Mouse (Mus musculus) kidney, adult 2 months (tissue): ENCODE data around the gene Hes6. TPM values are rescaled to one million over a fixed set of nuclear protein-coding genes. Genes with fewer than 3 reads are reported as not detected.
A peak's percentile ranks its signal among the peaks of the same experiment; 100 is the strongest.

Experiments
- DNase-seq: peaks from one replicate; pipeline ENCODE4 v3.0.0; 2021
- H3K27ac ChIP-seq: fragments of 200-500 bp; 2 replicates; pipeline ENCODE4 v1.5.1; 2012; ENCODE audit warnings: low read depth, low read length, control low read depth, inconsistent platforms; ENCODE audit not compliant: insufficient read depth
- H3K27me3 ChIP-seq: fragments of 200-500 bp; replicated peaks from 2 replicates; pipeline ENCODE4 v1.6.1; 2012; ENCODE audit warnings: mild to moderate bottlenecking, moderate library complexity, low read length, inconsistent platforms; ENCODE audit not compliant: control insufficient read depth, insufficient read depth
- H3K36me3 ChIP-seq: fragments of 200-500 bp; 2 replicates; pipeline ENCODE4 v1.6.1; 2012; ENCODE audit warnings: mild to moderate bottlenecking, moderate library complexity, low read length, inconsistent platforms; ENCODE audit not compliant: control insufficient read depth, insufficient read depth
- H3K4me1 ChIP-seq: fragments of 200-500 bp; 2 replicates; pipeline ENCODE4 v1.6.1; 2011; ENCODE audit warnings: low read length; ENCODE audit not compliant: control insufficient read depth, insufficient read depth
- H3K4me3 ChIP-seq: fragments of 200-500 bp; 2 replicates; pipeline ENCODE4 v1.5.1; 2011; ENCODE audit warnings: mild to moderate bottlenecking, low read depth, low read length, control low read depth; ENCODE audit not compliant: insufficient read depth
- CTCF ChIP-seq: fragments of 200-500 bp; conservative IDR thresholded peaks from 2 replicates; pipeline ENCODE4 v1.5.1; 2011; ENCODE audit warnings: low read depth, mild to moderate bottlenecking, control low read depth, low read length, moderate library complexity, mixed read lengths; ENCODE audit not compliant: insufficient read depth, insufficient read length
- POLR2A ChIP-seq: fragments of 200-500 bp; IDR thresholded peaks from one replicate; pipeline ENCODE4 v1.6.1; 2011; ENCODE audit warnings: low read depth, low read length, control low read depth
- WGBS: fragments of 180-500 bp; shearing (Covaris S2); methylation state at CpG from one replicate; pipeline ENCODE4 v1.1.7; 2018; 5-methylcytosine and 5-hydroxymethylcytosine counted together
- polyA plus RNA-seq: library from polyadenylated mRNA; depleted of rRNA; stranded (reverse); fragments of >200 nt; gene quantifications from 2 replicates; pipeline ENCODE4 v1.2.3, GENCODE M21; 2012

Hes6 gene
- polyA plus RNA-seq, 1 experiment: 64.1 TPM

DNA sequence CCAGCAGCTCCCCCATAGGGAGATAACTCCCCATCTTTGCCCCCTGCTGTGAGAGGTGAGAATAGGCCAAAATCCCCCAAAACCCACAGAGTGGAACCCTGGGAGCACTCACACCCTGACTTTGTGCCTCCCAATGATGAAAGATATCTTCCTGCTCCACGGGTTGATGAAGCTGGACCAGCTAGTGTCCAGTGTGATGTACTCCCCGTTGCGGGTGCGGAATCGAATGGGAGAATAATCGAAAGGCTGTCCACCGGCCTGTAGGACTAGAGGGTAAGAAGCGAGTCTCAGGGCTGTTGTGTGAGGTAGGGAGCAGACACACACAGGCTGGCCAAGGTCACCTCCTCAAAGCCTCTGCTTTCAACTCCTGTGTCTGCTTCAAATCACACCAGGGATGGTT, 21.1 kb upstream of the Hes6 start:
- Histone ChIP-seq H3K27ac (peak overlapping the region; percentile 91), H3K4me3 (no peak overlapping the region), H3K4me1 (peaks cover 28% of the 10 kb centered on the region), H3K27me3 (no peaks in the 10 kb centered on the region), H3K36me3 (peaks cover 4% of the 10 kb centered on the region; the same call in 1 of the 2 replicates)
- 97% methylated on average over 8 of the region's 8 CpGs for WGBS
- no peak for DNase-seq
- TF ChIP-seq POLR2A (no peak), CTCF (no peak)

DNA sequence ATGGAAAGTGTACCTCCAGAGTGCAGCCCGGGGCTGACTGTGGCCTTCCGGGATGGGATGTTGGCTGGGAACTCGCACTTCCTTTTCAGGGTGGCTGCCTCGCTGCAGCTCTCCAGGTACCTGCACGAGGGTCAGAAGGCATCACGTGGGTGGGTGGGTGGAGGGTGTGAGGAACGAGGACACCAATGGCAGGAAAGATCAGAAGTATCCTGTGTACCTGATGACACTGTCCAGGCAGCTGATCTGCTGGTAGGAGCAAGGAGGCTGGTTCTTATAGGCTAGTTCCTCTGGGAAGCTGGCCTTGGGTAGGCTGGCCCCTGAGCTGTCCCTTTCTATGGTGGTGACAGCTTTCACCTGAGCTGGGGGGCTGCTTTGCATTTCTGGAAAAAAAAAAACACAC, 16.9 kb upstream of the Hes6 start:
- no peak for DNase-seq
- no peak overlapping the region for H3K4me3 ChIP-seq
- H3K4me1 ChIP-seq: peaks cover 6% of the 10 kb centered on the region
- TF ChIP-seq CTCF: no peak
- no peak for TF ChIP-seq POLR2A
- H3K27me3 ChIP-seq: no peaks in the 10 kb centered on the region
- 78% methylated on average over 7 of the region's 7 CpGs for WGBS
- H3K27ac ChIP-seq: no peak overlapping the region
- peaks cover 6% of the 10 kb centered on the region for H3K36me3 ChIP-seq

DNA sequence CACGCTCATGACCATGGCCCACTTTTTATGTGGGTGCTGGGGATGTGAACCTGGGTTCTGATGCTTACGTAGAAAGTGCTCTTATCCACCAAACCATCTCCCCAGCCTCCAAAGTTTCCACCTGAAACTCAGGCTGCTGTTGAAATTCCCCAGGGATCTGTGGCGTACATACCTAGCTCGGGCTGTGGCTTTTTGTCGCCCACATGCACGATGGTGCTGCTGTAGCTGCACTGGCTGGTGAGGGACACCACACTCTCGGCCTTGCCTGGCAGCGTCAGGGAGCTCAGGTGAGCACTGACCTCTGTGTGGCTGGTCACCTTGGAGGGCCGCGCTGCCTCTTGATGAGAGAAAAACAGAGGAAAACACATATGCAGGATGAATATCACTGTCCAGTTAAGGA, 15.4 kb upstream of the Hes6 start:
- H3K36me3 ChIP-seq: peaks cover 3% of the 10 kb centered on the region
- H3K4me1 ChIP-seq: no peaks in the 10 kb centered on the region
- no peak overlapping the region for H3K4me3 ChIP-seq
- H3K27me3 ChIP-seq: no peaks in the 10 kb centered on the region
- no peak for TF ChIP-seq CTCF
- TF ChIP-seq POLR2A: no peak
- no peak for DNase-seq
- WGBS: 91% methylated on average over 10 of the region's 10 CpGs
- H3K27ac ChIP-seq: no peak overlapping the region

DNA sequence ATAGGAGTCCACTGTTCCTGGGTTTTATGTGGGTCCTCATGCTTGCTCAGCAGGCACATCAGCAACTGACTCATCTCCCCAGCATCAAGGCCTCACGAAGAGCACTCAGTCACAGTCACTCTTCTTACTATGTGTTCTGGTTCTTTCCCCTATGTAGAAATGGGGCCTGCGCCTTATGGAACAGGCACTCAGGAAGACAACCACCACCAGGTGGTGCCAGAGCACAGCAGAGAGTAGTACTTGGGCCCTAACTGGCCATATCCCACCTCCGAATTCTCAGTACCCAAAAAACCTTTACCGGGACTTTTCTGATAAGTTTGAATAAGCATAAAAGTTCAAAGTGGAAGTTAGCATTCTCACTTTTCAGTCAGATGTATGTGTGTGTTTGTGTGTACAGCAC, 14.8 kb upstream of the Hes6 start:
- Histone ChIP-seq H3K4me3 (no peak overlapping the region), H3K27ac (no peak overlapping the region), H3K4me1 (no peaks in the 10 kb centered on the region), H3K27me3 (no peaks in the 10 kb centered on the region), H3K36me3 (peaks cover 4% of the 10 kb centered on the region)
- DNase-seq: peak; percentile 89
- TF ChIP-seq CTCF (peak; percentile 87), POLR2A (no peak)
- WGBS: 21% methylated on average over 4 of the region's 4 CpGs

DNA sequence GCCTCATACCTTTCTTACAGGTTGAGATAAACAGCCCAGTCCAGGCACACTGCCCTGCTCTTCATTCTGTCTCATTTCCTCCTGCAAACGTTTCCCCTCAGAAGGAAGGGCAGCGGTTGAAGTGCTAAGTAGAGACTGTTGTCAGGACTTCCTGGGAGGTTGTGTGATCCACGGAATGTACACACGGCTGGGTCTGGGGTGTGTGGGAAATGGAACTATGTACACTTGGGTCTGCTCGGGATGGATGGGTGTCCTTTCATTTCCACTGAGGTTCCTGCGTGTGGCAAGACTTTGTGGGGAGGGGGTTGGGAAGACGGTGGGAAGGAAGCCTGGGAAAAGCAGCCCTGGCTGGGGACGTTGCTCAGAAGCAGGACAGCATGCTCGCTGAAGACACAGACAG, 12.6 kb upstream of the Hes6 start:
- DNase-seq: no peak
- peaks cover 4% of the 10 kb centered on the region; the same call in 1 of the 2 replicates for H3K36me3 ChIP-seq
- TF ChIP-seq POLR2A: no peak
- H3K27ac ChIP-seq: no peak overlapping the region
- H3K4me3 ChIP-seq: no peak overlapping the region
- 73% methylated on average over 9 of the region's 9 CpGs for WGBS
- H3K27me3 ChIP-seq: no peaks in the 10 kb centered on the region
- H3K4me1 ChIP-seq: no peaks in the 10 kb centered on the region

DNA sequence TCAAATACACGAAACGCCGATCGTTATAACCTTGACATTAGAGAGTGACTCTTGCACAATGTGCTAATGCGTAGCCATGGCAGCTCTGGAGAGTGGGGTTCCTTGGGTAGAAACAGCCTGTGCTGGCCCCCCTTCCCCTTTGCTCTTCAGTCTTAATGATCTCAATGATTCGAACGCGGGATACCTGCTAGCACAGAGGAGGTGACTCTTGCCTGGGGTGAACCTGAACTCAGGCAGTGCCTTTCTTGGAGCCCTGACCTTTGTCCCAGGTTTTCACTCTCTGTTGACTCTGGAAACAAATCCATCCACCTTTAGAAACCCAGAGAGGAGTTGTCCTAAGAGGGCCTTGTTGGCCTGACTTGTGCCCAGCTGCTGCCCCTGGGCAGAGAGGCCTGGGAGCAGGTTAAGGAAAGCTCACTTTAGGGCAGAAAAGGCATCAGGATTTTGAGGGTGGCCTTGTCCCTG, 6.8 kb upstream of the Hes6 start:
- Histone ChIP-seq H3K4me3 (no peak overlapping the region), H3K4me1 (peaks cover 5% of the 10 kb centered on the region; the same call in 1 of the 2 replicates), H3K36me3 (peaks cover 4% of the 10 kb centered on the region; the same call in 1 of the 2 replicates), H3K27me3 (no peaks in the 10 kb centered on the region), H3K27ac (no peak overlapping the region)
- TF ChIP-seq POLR2A (no peak), CTCF (no peak)
- 83% methylated on average over 8 of the region's 8 CpGs for WGBS
- peak; percentile 63 for DNase-seq

DNA sequence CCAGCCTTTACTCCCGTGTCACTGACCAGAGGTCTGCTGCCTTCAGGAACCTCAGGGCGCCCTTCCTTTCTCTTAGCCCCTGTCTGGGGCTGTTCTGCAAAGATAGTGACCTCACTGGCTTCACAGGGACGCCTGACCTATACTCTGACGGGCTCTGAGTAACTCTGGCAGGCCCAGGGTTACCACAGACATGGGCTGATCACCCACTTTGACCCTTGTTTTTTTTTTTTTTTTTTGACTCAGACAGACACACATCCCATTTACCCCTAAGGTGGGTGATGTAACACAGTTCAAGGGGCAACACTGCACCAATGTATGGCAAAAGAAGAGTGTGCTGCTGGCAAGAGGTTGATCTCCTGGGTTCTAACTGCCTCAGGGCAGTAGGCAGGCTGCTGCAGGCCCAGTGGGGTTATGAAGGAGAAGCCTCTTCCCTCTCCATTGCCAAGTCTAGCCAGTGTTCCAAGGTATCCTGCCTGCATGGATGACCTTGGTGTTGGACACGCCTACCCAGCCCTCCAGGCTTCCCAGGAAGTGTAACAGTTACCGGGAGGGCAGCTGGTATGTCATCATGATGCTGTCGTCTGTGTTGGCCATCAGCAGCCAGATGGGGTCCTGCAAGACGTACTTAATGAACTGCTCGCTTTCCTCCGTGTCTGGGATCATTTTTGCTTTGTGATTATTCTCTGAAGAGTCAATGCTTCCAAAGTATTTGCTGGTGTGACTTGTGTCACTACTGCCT, 6.2 kb upstream of the Hes6 start:
- 75% methylated on average over 10 of the region's 10 CpGs for WGBS
- Histone ChIP-seq H3K4me1 (peaks cover 5% of the 10 kb centered on the region; the same call in 1 of the 2 replicates), H3K4me3 (no peak overlapping the region), H3K27ac (no peak overlapping the region), H3K27me3 (no peaks in the 10 kb centered on the region), H3K36me3 (peaks cover 4% of the 10 kb centered on the region; the same call in 1 of the 2 replicates)
- no peak for DNase-seq
- TF ChIP-seq POLR2A (no peak), CTCF (no peak)

DNA sequence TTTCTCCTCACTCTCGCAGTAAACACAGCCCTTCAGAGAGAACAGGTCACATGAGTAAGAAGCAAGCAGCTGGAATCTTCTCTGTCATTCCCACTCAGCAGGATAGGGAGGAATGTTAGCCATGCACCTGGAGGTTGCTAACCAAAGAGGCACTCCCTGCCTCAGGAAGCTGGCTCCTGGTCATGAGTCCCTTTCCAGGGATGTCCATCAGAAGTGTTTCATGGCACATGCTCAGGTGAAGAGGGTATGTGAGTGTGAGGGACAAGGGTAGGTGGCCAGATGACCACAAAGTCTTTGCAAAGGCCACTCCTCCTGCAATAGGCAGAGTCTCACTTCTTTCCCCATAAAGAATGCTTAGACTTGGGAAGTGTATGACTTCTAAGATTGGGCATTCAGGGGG, 4.2 kb upstream of the Hes6 start:
- TF ChIP-seq POLR2A: no peak
- TF ChIP-seq CTCF: no peak
- Histone ChIP-seq H3K4me1 (peaks cover 5% of the 10 kb centered on the region; the same call in 1 of the 2 replicates), H3K36me3 (0 out of 2 replicates have a peak, but pooled peaks cover 2% of the 10 kb centered on the region), H3K4me3 (no peak overlapping the region), H3K27ac (no peak overlapping the region), H3K27me3 (no peaks in the 10 kb centered on the region)
- 73% methylated on average over 1 of the region's 1 CpGs for WGBS
- DNase-seq: no peak
